Mouse (Mus musculus) lung, embryonic 16.5 days (tissue): ENCODE data around the gene Itih5. TPM values are rescaled to one million over a fixed set of nuclear protein-coding genes. Genes with fewer than 3 reads are reported as not detected.

ENCODE experiments used
- ATAC-seq: fragments of 200-750 bp; cut with Nextera tagmentation; 2 replicates; pipeline ENCODE4 v1.8.0; 2017; ENCODE audit warnings: low read depth, mild to moderate bottlenecking, moderate library complexity
- H3K27ac ChIP-seq: fragments of 300-500 bp; sonication (generic); 2 replicates; pipeline ENCODE4 v1.5.1; 2014; ENCODE audit warnings: mild to moderate bottlenecking, control low read depth, low read length
- H3K27me3 ChIP-seq: fragments of 300-500 bp; sonication (generic); 2 replicates; pipeline ENCODE4 v1.6.1; 2014; ENCODE audit warnings: low read depth, low read length, mixed read lengths; ENCODE audit not compliant: control insufficient read depth, insufficient read depth
- H3K36me3 ChIP-seq: fragments of 300-500 bp; sonication (generic); 2 replicates; pipeline ENCODE4 v1.6.1; 2014; ENCODE audit warnings: low read length; ENCODE audit not compliant: control insufficient read depth, insufficient read depth
- H3K4me1 ChIP-seq: fragments of 300-500 bp; sonication (generic); replicated peaks from 2 replicates; pipeline ENCODE4 v1.6.1; 2014; ENCODE audit warnings: low read length, mixed read lengths; ENCODE audit not compliant: control insufficient read depth, insufficient read depth
- H3K4me2 ChIP-seq: fragments of 300-500 bp; sonication (generic); 2 replicates; pipeline ENCODE4 v1.6.1; 2014; ENCODE audit warnings: low read depth, low read length, control low read depth
- H3K4me3 ChIP-seq: fragments of 300-500 bp; sonication (generic); 2 replicates; pipeline ENCODE4 v1.5.1; 2014; ENCODE audit warnings: mild to moderate bottlenecking, low read length, control low read depth
- H3K9ac ChIP-seq: fragments of 300-500 bp; sonication (generic); 2 replicates; pipeline ENCODE4 v1.6.1; 2014; ENCODE audit warnings: low read length, control low read depth
- H3K9me3 ChIP-seq: fragments of 300-500 bp; sonication (generic); 2 replicates; pipeline ENCODE4 v1.6.1; 2016; ENCODE audit warnings: low read length; ENCODE audit not compliant: control insufficient read depth
- WGBS: fragments of 180-500 bp; shearing (Covaris S2); extraction: QIAGEN DNeasy Blood & Tissue Kit; methylation state at CpG from one replicate; pipeline ENCODE4 v1.1.7; 2014; 5-methylcytosine and 5-hydroxymethylcytosine counted together
- polyA plus RNA-seq: library from polyadenylated mRNA; unstranded; fragments of >200 nt; fragmentation: Nextera tagmentation; extraction: Ambion mirVana; gene quantifications from 2 replicates; pipeline ENCODE4 v1.2.1, GENCODE M21; 2015

Itih5 gene
- polyA plus RNA-seq, result 5.2 and 6.7 TPM in 2 replicates

DNA sequence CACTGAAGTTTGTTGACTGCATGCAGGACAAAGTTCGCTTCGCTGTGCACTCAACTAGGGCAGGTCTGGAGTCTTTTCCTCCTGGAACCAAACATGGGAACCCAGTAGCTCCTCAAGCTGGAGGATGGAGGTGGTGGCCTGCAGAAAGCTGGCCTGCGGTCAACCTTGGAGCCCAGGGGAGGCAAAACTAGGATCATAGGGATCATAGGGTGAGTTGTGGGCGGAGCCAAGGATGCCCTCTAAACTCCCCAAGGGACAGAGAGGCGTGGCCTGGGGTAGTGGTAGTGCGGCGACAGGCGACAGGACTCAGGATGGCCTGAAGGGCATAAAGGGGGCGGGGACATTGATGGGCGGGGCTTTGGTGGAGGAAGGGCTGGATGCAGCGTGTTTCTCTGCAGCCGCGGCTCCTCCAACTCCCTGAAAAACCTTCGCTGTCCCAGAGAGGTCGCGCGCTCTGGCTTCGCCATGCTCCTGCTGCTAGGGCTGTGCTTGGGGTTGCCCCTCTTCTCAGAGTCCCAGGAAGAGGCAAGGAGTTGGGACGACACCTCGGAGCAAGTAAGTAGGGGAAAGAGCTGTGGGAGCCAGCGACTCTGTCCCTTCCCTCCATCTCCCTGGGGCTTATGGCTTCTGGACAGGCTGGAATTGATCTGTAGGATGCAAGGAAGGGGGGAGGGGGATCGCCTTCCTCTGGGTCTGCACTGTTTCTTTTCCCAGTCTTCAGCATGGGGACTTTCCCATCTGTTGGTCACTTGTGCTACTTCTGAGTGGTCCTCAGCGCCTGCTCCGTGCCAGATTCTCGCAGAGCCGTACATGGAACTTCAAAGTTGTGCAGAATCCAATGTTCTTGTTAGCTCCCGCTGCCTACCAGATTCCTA lies at the start of gene Itih5:
Gene Itih5 (plus strand): TSS at position 371 of the 875 bp plus-strand sequence.
- H3K4me1 ChIP-seq, result 0 out of 2 replicates have a peak, but pooled peaks cover 3% of the 10 kb centered on the region
- peak; percentile 86 for ATAC-seq
- H3K9ac ChIP-seq, result peak within 1 kb of the TSS; percentile 62
- WGBS, result 7% methylated on average over 27 of the region's 27 CpGs
- no peaks in the 10 kb centered on the region for H3K36me3 ChIP-seq
- H3K9me3 ChIP-seq, result no peaks in the 10 kb centered on the region
- H3K4me2 ChIP-seq, result peak within 1 kb of the TSS; percentile 97
- no peak within 1 kb of the TSS for H3K27ac ChIP-seq
- peak within 1 kb of the TSS; percentile 54 for H3K4me3 ChIP-seq
- no peaks in the 10 kb centered on the region for H3K27me3 ChIP-seq

DNA sequence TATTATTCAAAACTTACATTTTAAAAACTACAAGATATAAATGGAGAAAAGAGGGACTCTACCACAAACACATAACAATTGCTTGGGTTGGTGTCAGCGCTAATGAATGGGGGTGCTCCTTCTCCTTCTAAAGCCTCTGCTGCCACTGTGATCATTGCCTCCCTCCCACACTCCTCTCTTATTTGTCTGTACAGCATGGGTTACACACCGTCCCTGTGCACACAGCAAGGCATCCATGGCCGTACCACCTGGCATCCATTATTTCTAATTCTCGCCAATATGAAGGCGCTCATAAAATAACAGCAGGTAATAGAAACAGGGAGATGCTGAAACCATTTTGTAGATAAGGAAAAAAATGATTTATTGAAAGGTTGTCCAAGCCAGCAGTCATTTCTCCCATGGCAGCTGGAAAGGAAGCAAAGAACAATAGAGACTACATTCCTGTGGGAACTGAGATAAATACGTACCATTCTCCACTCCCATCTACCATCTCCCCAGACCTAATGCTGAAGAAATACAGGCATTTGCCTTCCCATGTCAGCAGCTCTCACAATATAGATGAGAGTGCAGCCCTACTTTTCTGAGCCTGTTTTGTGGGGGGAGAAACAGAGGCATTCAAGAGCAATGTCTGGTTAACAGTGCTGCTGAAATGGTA lies 44.7 kb upstream of the Itih5 start:
- Histone ChIP-seq H3K9me3 (no peaks in the 10 kb centered on the region), H3K4me3 (no peak overlapping the region), H3K4me2 (no peak overlapping the region), H3K27me3 (no peaks in the 10 kb centered on the region), H3K27ac (no peak overlapping the region), H3K36me3 (no peaks in the 10 kb centered on the region), H3K4me1 (no peaks in the 10 kb centered on the region), H3K9ac (no peak overlapping the region)
- no peak for ATAC-seq
- WGBS, result 63% methylated on average over 6 of the region's 6 CpGs

DNA sequence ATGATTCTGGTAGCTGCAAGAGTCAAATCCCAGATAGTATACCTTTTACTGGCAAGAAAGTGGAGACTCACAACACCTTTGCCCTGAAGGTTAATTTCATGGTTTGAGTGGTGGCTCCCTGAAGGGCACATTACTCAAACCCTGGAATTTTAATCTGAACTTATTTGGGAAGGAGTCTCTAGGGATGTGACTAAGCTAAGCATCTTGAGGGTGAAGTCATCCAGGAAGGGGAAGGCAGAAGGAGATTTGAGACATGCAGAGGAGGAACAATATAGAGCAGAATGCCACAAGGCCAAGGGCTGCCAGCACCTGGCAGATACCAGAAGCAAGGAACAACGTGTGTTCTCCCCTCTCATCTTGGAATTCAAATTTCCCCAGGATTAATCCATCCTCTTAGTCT lies 34.6 kb upstream of the Itih5 start:
- Histone ChIP-seq H3K4me1 (no peaks in the 10 kb centered on the region), H3K4me3 (no peak overlapping the region), H3K36me3 (no peaks in the 10 kb centered on the region), H3K27ac (no peak overlapping the region), H3K9ac (no peak overlapping the region), H3K27me3 (no peaks in the 10 kb centered on the region), H3K9me3 (no peaks in the 10 kb centered on the region), H3K4me2 (no peak overlapping the region)
- no peak for ATAC-seq
- 60% methylated on average over 1 of the region's 1 CpGs for WGBS

DNA sequence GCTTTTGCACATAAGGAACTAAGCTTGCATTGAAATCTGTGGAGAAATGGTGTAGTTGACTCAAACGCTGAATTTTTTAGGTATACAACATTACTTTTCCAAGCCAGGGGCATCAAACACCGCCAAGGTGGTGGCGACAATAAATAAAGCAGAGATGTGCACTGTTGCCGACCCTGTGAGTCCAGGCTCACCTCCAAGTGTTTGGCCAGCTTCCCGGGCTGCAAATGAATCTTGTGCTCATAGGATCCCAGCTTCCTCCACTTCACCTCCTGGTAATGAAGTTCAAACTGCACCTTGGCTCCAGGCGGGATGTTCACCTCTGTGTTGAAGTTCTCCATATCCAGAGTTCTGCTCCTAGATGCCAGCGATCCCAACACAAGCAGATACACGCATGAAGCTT lies 34.1 kb upstream of the Itih5 start:
- no peak overlapping the region for H3K4me3 ChIP-seq
- H3K4me1 ChIP-seq, result no peaks in the 10 kb centered on the region
- H3K4me2 ChIP-seq, result no peak overlapping the region
- no peaks in the 10 kb centered on the region for H3K27me3 ChIP-seq
- ATAC-seq, result no peak
- H3K9ac ChIP-seq, result no peak overlapping the region
- WGBS, result 73% methylated on average over 8 of the region's 8 CpGs
- no peaks in the 10 kb centered on the region for H3K9me3 ChIP-seq
- H3K27ac ChIP-seq, result no peak overlapping the region
- no peaks in the 10 kb centered on the region for H3K36me3 ChIP-seq

DNA sequence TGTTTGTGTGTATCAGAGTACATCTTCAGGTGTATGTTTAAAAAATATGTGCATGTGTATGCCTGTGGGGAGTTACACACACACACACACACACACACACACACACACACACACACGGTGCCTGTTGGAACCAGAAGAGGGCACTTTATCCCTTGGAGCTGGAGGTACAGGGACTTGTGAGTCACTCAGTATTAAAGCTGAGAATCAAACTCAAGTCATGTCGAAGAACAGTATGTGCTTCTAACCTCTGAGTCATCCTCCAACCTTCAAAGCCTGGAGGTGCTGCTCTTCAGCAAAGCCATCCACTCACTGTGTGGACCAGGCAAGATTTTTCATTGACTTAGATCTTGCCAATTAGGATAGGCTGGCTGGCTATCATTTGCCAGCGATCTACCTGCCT lies 31.5 kb upstream of the Itih5 start:
- WGBS, result 61% methylated on average over 3 of the region's 3 CpGs
- Histone ChIP-seq H3K9ac (no peak overlapping the region), H3K27me3 (no peaks in the 10 kb centered on the region), H3K9me3 (no peaks in the 10 kb centered on the region), H3K27ac (no peak overlapping the region), H3K4me2 (no peak overlapping the region), H3K4me3 (no peak overlapping the region), H3K4me1 (no peaks in the 10 kb centered on the region), H3K36me3 (no peaks in the 10 kb centered on the region)
- no peak for ATAC-seq

DNA sequence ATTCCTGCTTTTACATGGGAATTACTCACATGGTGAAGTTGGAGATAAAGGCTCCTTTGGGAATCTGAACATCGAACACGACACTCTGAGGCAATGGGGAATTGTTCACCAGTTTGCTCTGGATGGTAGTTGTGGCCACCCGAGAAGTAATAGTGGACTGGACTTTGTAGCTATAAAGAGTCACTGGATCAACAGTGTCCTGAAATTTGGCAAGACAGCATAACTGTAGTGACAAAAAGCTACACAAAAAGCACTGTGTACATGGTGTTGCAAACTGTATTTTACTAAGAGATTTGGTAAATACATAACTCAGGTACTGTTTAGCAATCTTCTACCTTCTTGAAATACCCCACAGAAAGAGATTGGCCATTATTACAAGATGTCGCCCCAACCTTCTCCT lies 27.2 kb upstream of the Itih5 start:
- H3K27ac ChIP-seq, result no peak overlapping the region
- H3K36me3 ChIP-seq, result no peaks in the 10 kb centered on the region
- 0 out of 2 replicates have a peak, but pooled peaks cover 5% of the 10 kb centered on the region for H3K4me1 ChIP-seq
- no peaks in the 10 kb centered on the region for H3K9me3 ChIP-seq
- H3K9ac ChIP-seq, result no peak overlapping the region
- no peak overlapping the region for H3K4me3 ChIP-seq
- no peak for ATAC-seq
- 80% methylated on average over 4 of the region's 4 CpGs for WGBS
- H3K27me3 ChIP-seq, result no peaks in the 10 kb centered on the region
- no peak overlapping the region for H3K4me2 ChIP-seq

DNA sequence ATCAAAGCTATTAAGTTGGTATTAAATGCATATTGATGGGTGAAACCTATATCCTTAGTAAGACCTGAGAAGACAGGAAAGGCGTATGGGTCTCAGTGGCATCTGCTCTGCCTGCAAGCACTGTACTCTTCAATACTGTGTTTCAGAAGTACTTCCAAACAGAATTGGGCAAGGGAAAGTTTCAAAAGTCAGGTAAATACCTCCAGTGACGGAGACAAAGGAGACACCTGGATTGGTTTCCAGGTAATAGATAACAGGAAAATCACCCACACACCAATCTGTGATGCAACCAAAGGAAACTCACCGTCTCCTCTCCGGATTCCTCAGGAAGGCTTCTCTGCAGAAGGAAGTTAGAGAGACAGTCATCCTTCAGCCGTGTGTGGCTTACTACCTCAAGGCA lies 25.9 kb upstream of the Itih5 start:
- ATAC-seq, result no peak
- Histone ChIP-seq H3K4me1 (0 out of 2 replicates have a peak, but pooled peaks cover 5% of the 10 kb centered on the region), H3K27ac (no peak overlapping the region), H3K36me3 (no peaks in the 10 kb centered on the region), H3K4me3 (no peak overlapping the region), H3K27me3 (no peaks in the 10 kb centered on the region), H3K9me3 (no peaks in the 10 kb centered on the region), H3K9ac (no peak overlapping the region), H3K4me2 (no peak overlapping the region)
- 80% methylated on average over 5 of the region's 5 CpGs for WGBS

DNA sequence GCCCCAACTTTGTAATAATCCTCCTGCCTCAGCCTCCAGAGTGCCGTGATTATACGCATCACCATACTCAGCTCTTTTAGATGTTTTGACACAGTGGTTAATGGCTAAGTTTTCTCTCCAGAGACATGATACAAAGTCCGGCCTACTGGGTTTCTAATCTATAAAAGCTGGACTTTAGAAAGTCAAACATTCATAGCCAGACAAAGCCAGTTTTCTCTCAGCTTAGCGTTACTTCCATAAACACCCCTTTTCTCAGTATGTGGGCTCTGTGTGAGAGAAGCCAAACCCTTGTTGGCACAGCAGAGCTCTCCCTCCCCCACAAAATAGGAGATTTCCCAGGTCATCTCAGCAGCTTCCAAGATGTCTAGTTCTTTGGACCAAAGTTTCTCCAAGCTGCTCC lies 24.8 kb upstream of the Itih5 start:
- WGBS, result 80% methylated on average over 4 of the region's 4 CpGs
- Histone ChIP-seq H3K27ac (no peak overlapping the region), H3K9ac (no peak overlapping the region), H3K9me3 (no peaks in the 10 kb centered on the region), H3K27me3 (no peaks in the 10 kb centered on the region), H3K4me3 (no peak overlapping the region), H3K4me2 (no peak overlapping the region), H3K36me3 (no peaks in the 10 kb centered on the region), H3K4me1 (0 out of 2 replicates have a peak, but pooled peaks cover 5% of the 10 kb centered on the region)
- no peak for ATAC-seq

DNA sequence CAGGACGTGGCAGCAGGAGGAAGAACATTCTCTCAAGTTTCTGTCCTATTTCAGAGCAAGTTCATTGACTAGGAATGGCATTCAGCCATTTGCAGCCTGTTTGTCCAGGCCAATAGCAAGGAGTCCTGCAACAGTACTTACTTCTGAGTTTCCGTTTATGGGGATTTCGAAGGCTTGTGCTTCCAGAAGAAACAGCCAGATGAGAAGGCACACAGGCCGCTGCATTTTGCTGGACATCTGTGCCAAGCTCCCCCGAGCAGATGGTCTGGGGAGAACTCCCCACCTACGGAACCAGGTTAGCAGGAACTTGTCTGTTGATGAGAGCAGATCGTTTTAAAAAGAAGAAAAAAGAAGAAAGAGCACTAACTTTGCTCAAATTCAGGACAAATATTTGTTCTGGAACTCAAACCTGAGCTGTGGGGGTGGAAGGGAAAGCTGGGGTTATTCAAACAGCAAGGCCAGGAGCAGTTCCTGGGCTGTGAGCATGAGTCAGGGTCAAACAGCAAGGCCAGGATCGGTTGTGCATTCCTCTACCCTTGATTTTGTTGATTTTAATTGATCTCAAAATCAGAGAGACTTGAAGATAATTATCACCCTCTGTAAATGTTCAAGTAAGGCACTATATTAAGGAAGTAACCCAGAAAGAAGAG lies 22.9 kb upstream of the Itih5 start:
- Histone ChIP-seq H3K9me3 (no peaks in the 10 kb centered on the region), H3K4me3 (no peak overlapping the region), H3K4me2 (0 out of 2 replicates have a peak overlapping the region, but pooled peaks have one; percentile 14), H3K4me1 (0 out of 2 replicates have a peak, but pooled peaks cover 5% of the 10 kb centered on the region), H3K36me3 (no peaks in the 10 kb centered on the region), H3K27ac (peak overlapping the region; percentile 57), H3K9ac (no peak overlapping the region; the same call in 1 of the 2 replicates), H3K27me3 (no peaks in the 10 kb centered on the region)
- 35% methylated on average over 8 of the region's 8 CpGs for WGBS
- no peak for ATAC-seq
